Mouse (Mus musculus) small intestine, adult 2 months (tissue): Measurements from ENCODE around the gene Strbp. TPM values are rescaled to one million over a fixed set of nuclear protein-coding genes. Genes with fewer than 3 reads are reported as not detected.

Source experiments
- H3K27ac ChIP-seq: fragments of 200-500 bp; 2 replicates; pipeline ENCODE4 v1.5.1; 2012; ENCODE audit warnings: low read depth, low read length, control low read depth, inconsistent platforms; ENCODE audit not compliant: insufficient read depth
- H3K27me3 ChIP-seq: fragments of 200-500 bp; 2 replicates; pipeline ENCODE4 v1.6.1; 2012; ENCODE audit warnings: mild to moderate bottlenecking, moderate library complexity, low read length, inconsistent platforms; ENCODE audit not compliant: control insufficient read depth, insufficient read depth
- H3K36me3 ChIP-seq: fragments of 200-500 bp; 2 replicates; pipeline ENCODE4 v1.6.1; 2012; ENCODE audit warnings: mild to moderate bottlenecking, low read length, control low read depth, inconsistent platforms; ENCODE audit not compliant: control insufficient read depth, insufficient read depth
- H3K4me1 ChIP-seq: fragments of 200-500 bp; 2 replicates; pipeline ENCODE4 v1.6.1; 2012; ENCODE audit warnings: low read length, inconsistent platforms, mixed read lengths; ENCODE audit not compliant: control insufficient read depth, insufficient read depth, insufficient read length
- H3K4me3 ChIP-seq: fragments of 200-500 bp; 2 replicates; pipeline ENCODE4 v1.5.1; 2012; ENCODE audit warnings: low read depth, mild to moderate bottlenecking, control low read depth, inconsistent platforms, low read length, moderate library complexity
- CTCF ChIP-seq: fragments of 200-500 bp; IDR thresholded peaks from 2 replicates; pipeline ENCODE4 v1.5.1; 2012; ENCODE audit warnings: low read depth, mild to moderate bottlenecking, control low read depth, inconsistent platforms, low read length, moderate library complexity, mixed read lengths; ENCODE audit not compliant: insufficient replicate concordance, insufficient read length; ENCODE audit errors: extremely low read depth
- POLR2A ChIP-seq: fragments of 200-500 bp; IDR thresholded peaks from 2 replicates; pipeline ENCODE4 v1.6.1; 2012; ENCODE audit warnings: low read depth, mild to moderate bottlenecking, control low read depth, inconsistent platforms, low read length, moderate library complexity
- WGBS: fragments of 180-500 bp; shearing (Covaris S2); methylation state at CpG from one replicate; pipeline ENCODE4 v1.1.7; 2018; 5-methylcytosine and 5-hydroxymethylcytosine counted together
- polyA plus RNA-seq: library from polyadenylated mRNA; depleted of rRNA; stranded (reverse); fragments of >200 nt; gene quantifications from 2 replicates; pipeline ENCODE4 v1.2.3, GENCODE M21; 2012

The Strbp gene
- polyA plus RNA-seq, 1 experiment = 2.7 TPM

- Histone ChIP-seq H3K27ac (peak overlapping the region; percentile 4; the same call in 1 of the 2 replicates), H3K36me3 (no peaks in the 10 kb centered on the region), H3K4me3 (no peak overlapping the region), H3K27me3 (no peaks in the 10 kb centered on the region), H3K4me1 (peaks cover 9% of the 10 kb centered on the region; the same call in 1 of the 2 replicates)
- 41% methylated on average over 11 of the region's 11 CpGs for WGBS
- TF ChIP-seq CTCF (no peak), POLR2A (no peak)
Observed at GRCm38 (mm10) chr2:37723501-37724090, 19.9 kb upstream of the Strbp start.

GRCm38 (mm10) chr2:37722674-37723465 is 19.2 kb upstream of the Strbp start:
- no peaks in the 10 kb centered on the region for H3K36me3 ChIP-seq
- H3K4me3 ChIP-seq = no peak overlapping the region
- H3K27ac ChIP-seq = peak overlapping the region; percentile 1; the same call in 1 of the 2 replicates
- H3K4me1 ChIP-seq = peaks cover 9% of the 10 kb centered on the region; the same call in 1 of the 2 replicates
- 68% methylated on average over 14 of the region's 14 CpGs for WGBS
- TF ChIP-seq CTCF (no peak), POLR2A (no peak)
- H3K27me3 ChIP-seq = no peaks in the 10 kb centered on the region

GRCm38 (mm10) chr2:37716266-37716665 is 12.6 kb upstream of the Strbp start:
- no peak overlapping the region for H3K4me3 ChIP-seq
- no peak for TF ChIP-seq POLR2A
- TF ChIP-seq CTCF = no peak
- H3K27me3 ChIP-seq = no peaks in the 10 kb centered on the region
- H3K36me3 ChIP-seq = no peaks in the 10 kb centered on the region
- WGBS = 90% methylated on average over 6 of the region's 6 CpGs
- peaks cover 9% of the 10 kb centered on the region; the same call in 1 of the 2 replicates for H3K4me1 ChIP-seq
- no peak overlapping the region for H3K27ac ChIP-seq

- no peaks in the 10 kb centered on the region for H3K36me3 ChIP-seq
- no peaks in the 10 kb centered on the region for H3K27me3 ChIP-seq
- no peak for TF ChIP-seq CTCF
- H3K4me3 ChIP-seq = no peak overlapping the region
- H3K4me1 ChIP-seq = peaks cover 9% of the 10 kb centered on the region; the same call in 1 of the 2 replicates
- 17% methylated on average over 3 of the region's 3 CpGs for WGBS
- H3K27ac ChIP-seq = no peak overlapping the region
Observed at GRCm38 (mm10) chr2:37715364-37715763, 11.7 kb upstream of the Strbp start.

GRCm38 (mm10) chr2:37713100-37713499 is 9.4 kb upstream of the Strbp start:
- Histone ChIP-seq H3K4me3 (no peak overlapping the region), H3K36me3 (no peaks in the 10 kb centered on the region), H3K4me1 (peaks cover 11% of the 10 kb centered on the region; the same call in 1 of the 2 replicates), H3K27me3 (no peaks in the 10 kb centered on the region), H3K27ac (no peak overlapping the region)
- TF ChIP-seq POLR2A (no peak), CTCF (no peak)
- 35% methylated on average over 3 of the region's 3 CpGs for WGBS

- Histone ChIP-seq H3K27me3 (no peaks in the 10 kb centered on the region), H3K27ac (no peak overlapping the region), H3K36me3 (no peaks in the 10 kb centered on the region), H3K4me3 (no peak overlapping the region), H3K4me1 (peaks cover 3% of the 10 kb centered on the region; the same call in 1 of the 2 replicates)
- WGBS = 28% methylated on average over 3 of the region's 3 CpGs
- no peak for TF ChIP-seq CTCF
- TF ChIP-seq POLR2A = no peak
Observed at GRCm38 (mm10) chr2:37708835-37709234, 5.2 kb upstream of the Strbp start.

GRCm38 (mm10) chr2:37704141-37704760 is 592 bp upstream of the Strbp start:
- peak overlapping the region; percentile 83 for H3K27ac ChIP-seq
- 14% methylated on average over 4 of the region's 4 CpGs for WGBS
- TF ChIP-seq CTCF (no peak), POLR2A (no peak)
- peaks cover 5% of the 10 kb centered on the region; the same call in 1 of the 2 replicates for H3K4me1 ChIP-seq
- H3K36me3 ChIP-seq = no peaks in the 10 kb centered on the region
- no peak overlapping the region for H3K4me3 ChIP-seq
- no peaks in the 10 kb centered on the region for H3K27me3 ChIP-seq
